Mouse (Mus musculus): Measurements from ENCODE around the gene Myo3b. TPM values are rescaled to one million over a fixed set of nuclear protein-coding genes. Genes with fewer than 3 reads are reported as not detected.

The Myo3b gene
- polyA plus RNA-seq, 1 experiment: not detected

- peaks cover 14% of the 10 kb centered on the region for H3K4me1 ChIP-seq
- peaks cover 21% of the 10 kb centered on the region for H3K9me3 ChIP-seq
- no peak overlapping the region for H3K4me3 ChIP-seq (replicated peaks)
- H3K36me3 ChIP-seq (replicated peaks; ENCODE audit: low read length): no peaks in the 10 kb centered on the region
- TF ChIP-seq FLI1 (IDR thresholded peaks at IDR 0.05; ENCODE audit: low read length) (no peak), GATA1 (IDR thresholded peaks at IDR 0.05; ENCODE audit: borderline replicate concordance, low read length) (no peak)
- H3K27me3 ChIP-seq (replicated peaks): peaks cover 14% of the 10 kb centered on the region
Observed at GRCm38 (mm10) chr2:70094446-70094845, 55.5 kb downstream of the Myo3b start.

GRCm38 (mm10) chr2:70097229-70098095, 58.5 kb downstream of the Myo3b start:
- no peak overlapping the region for H3K4me3 ChIP-seq (replicated peaks)
- H3K4me1 ChIP-seq: no peaks in the 10 kb centered on the region; the same call in 1 of the 2 replicates
- H3K9me3 ChIP-seq: peaks cover 21% of the 10 kb centered on the region
- peaks cover 16% of the 10 kb centered on the region for H3K27me3 ChIP-seq (replicated peaks)
- no peaks in the 10 kb centered on the region for H3K36me3 ChIP-seq (replicated peaks; ENCODE audit: low read length)
- TF ChIP-seq FLI1 (IDR thresholded peaks at IDR 0.05; ENCODE audit: low read length) (no peak), GATA1 (IDR thresholded peaks at IDR 0.05; ENCODE audit: borderline replicate concordance, low read length) (no peak)

- peaks cover 21% of the 10 kb centered on the region for H3K9me3 ChIP-seq
- no peaks in the 10 kb centered on the region for H3K36me3 ChIP-seq (replicated peaks; ENCODE audit: low read length)
- H3K27me3 ChIP-seq (replicated peaks): peaks cover 14% of the 10 kb centered on the region
- no peaks in the 10 kb centered on the region for H3K4me1 ChIP-seq
- TF ChIP-seq GATA1 (IDR thresholded peaks at IDR 0.05; ENCODE audit: borderline replicate concordance, low read length) (no peak), FLI1 (IDR thresholded peaks at IDR 0.05; ENCODE audit: low read length) (no peak)
- no peak overlapping the region for H3K4me3 ChIP-seq (replicated peaks)
Observed at GRCm38 (mm10) chr2:70099459-70099858, 60.5 kb downstream of the Myo3b start.

- Histone ChIP-seq H3K4me3 (replicated peaks) (no peak overlapping the region), H3K27me3 (replicated peaks) (peaks cover 7% of the 10 kb centered on the region), H3K36me3 (replicated peaks; ENCODE audit: low read length) (no peaks in the 10 kb centered on the region), H3K9me3 (no peaks in the 10 kb centered on the region), H3K4me1 (no peaks in the 10 kb centered on the region)
- TF ChIP-seq GATA1 (IDR thresholded peaks at IDR 0.05; ENCODE audit: borderline replicate concordance, low read length): no peak
- no peak for TF ChIP-seq FLI1 (IDR thresholded peaks at IDR 0.05; ENCODE audit: low read length)
Observed at GRCm38 (mm10) chr2:70105286-70106030, 66.5 kb downstream of the Myo3b start.

- H3K9me3 ChIP-seq: no peaks in the 10 kb centered on the region
- TF ChIP-seq FLI1 (IDR thresholded peaks at IDR 0.05; ENCODE audit: low read length) (no peak), GATA1 (IDR thresholded peaks at IDR 0.05; ENCODE audit: borderline replicate concordance, low read length) (no peak)
- H3K36me3 ChIP-seq (replicated peaks; ENCODE audit: low read length): no peaks in the 10 kb centered on the region
- H3K4me1 ChIP-seq: no peaks in the 10 kb centered on the region
- H3K4me3 ChIP-seq (replicated peaks): no peak overlapping the region
- H3K27me3 ChIP-seq (replicated peaks): peaks cover 16% of the 10 kb centered on the region
Observed at GRCm38 (mm10) chr2:70109010-70109409, 70.1 kb downstream of the Myo3b start.

GRCm38 (mm10) chr2:70113798-70114782, 75.2 kb downstream of the Myo3b start:
- H3K36me3 ChIP-seq (replicated peaks; ENCODE audit: low read length): no peaks in the 10 kb centered on the region
- peaks cover 26% of the 10 kb centered on the region for H3K27me3 ChIP-seq (replicated peaks)
- H3K4me3 ChIP-seq (replicated peaks): no peak overlapping the region
- TF ChIP-seq GATA1 (IDR thresholded peaks at IDR 0.05; ENCODE audit: borderline replicate concordance, low read length) (no peak), FLI1 (IDR thresholded peaks at IDR 0.05; ENCODE audit: low read length) (no peak)
- no peaks in the 10 kb centered on the region for H3K9me3 ChIP-seq
- H3K4me1 ChIP-seq: no peaks in the 10 kb centered on the region

- H3K4me3 ChIP-seq (replicated peaks): no peak overlapping the region
- no peaks in the 10 kb centered on the region for H3K36me3 ChIP-seq (replicated peaks; ENCODE audit: low read length)
- TF ChIP-seq GATA1 (IDR thresholded peaks at IDR 0.05; ENCODE audit: borderline replicate concordance, low read length): no peak
- no peak for TF ChIP-seq FLI1 (IDR thresholded peaks at IDR 0.05; ENCODE audit: low read length)
- no peaks in the 10 kb centered on the region for H3K9me3 ChIP-seq
- H3K4me1 ChIP-seq: no peaks in the 10 kb centered on the region
- H3K27me3 ChIP-seq (replicated peaks): peaks cover 15% of the 10 kb centered on the region
Observed at GRCm38 (mm10) chr2:70118376-70119264, 79.7 kb downstream of the Myo3b start.

- TF ChIP-seq FLI1 (IDR thresholded peaks at IDR 0.05; ENCODE audit: low read length) (no peak), GATA1 (IDR thresholded peaks at IDR 0.05; ENCODE audit: borderline replicate concordance, low read length) (no peak)
- Histone ChIP-seq H3K4me3 (replicated peaks) (no peak overlapping the region), H3K36me3 (replicated peaks; ENCODE audit: low read length) (no peaks in the 10 kb centered on the region), H3K9me3 (no peaks in the 10 kb centered on the region), H3K27me3 (replicated peaks) (peaks cover 14% of the 10 kb centered on the region), H3K4me1 (no peaks in the 10 kb centered on the region)
Observed at GRCm38 (mm10) chr2:70119265-70119663, 80.3 kb downstream of the Myo3b start.

All from megakaryocyte, embryonic 14.5 days (primary cell).